Mouse (Mus musculus): ENCODE data around the gene C77080. TPM values are rescaled to one million over a fixed set of nuclear protein-coding genes. Genes with fewer than 3 reads are reported as not detected.

The C77080 gene
- 5.8 and 7.0 TPM in 2 replicates for polyA plus RNA-seq (2014; fragmentation: Nextera tagmentation; extraction: Ambion mirVana)

DNA sequence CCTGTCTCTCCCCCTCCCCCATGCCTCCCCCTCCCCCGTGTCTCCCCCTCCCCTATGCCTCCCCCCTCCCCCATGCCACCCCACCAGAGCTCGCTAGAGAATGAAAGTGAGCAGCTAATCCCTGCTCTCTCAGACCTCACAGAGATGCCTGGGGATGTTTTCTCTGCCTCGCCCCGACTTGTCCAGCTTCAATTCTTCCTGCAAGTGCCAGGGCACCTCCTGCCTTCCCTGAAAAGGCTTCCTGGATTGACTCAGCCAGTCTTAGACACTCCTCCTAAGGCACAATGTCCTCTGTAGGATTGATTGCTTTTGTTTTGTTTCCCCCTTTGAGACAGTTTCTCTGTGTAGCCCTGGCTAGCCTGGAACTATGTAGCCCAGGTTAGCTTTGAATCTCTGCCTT is at the start of gene C77080:
Gene C77080 (minus strand): TSS at position 209 of the 400 bp plus-strand sequence.
- Histone ChIP-seq H3K4me2 (replicated peaks) (no peak within 1 kb of the TSS), H3K27ac (no peak within 1 kb of the TSS), H3K27me3 (ENCODE audit: control insufficient read depth, insufficient read depth, low read length) (no peaks in the 10 kb centered on the region), H3K9me3 (ENCODE audit: control insufficient read depth, low read length) (no peaks in the 10 kb centered on the region), H3K36me3 (replicated peaks; ENCODE audit: control insufficient read depth, insufficient read depth) (no peaks in the 10 kb centered on the region), H3K9ac (no peak within 1 kb of the TSS; the same call in 1 of the 2 replicates), H3K4me1 (replicated peaks; ENCODE audit: control insufficient read depth, insufficient read depth, low read length) (peaks cover 16% of the 10 kb centered on the region), H3K4me3 (replicated peaks; ENCODE audit: low read length) (no peak within 1 kb of the TSS)
- DNase-seq (ENCODE audit: low spot score) (no peak), ATAC-seq (ENCODE audit: low FRiP score) (no peak)
- WGBS: 19% methylated on average over 2 of the region's 4 CpGs

DNA sequence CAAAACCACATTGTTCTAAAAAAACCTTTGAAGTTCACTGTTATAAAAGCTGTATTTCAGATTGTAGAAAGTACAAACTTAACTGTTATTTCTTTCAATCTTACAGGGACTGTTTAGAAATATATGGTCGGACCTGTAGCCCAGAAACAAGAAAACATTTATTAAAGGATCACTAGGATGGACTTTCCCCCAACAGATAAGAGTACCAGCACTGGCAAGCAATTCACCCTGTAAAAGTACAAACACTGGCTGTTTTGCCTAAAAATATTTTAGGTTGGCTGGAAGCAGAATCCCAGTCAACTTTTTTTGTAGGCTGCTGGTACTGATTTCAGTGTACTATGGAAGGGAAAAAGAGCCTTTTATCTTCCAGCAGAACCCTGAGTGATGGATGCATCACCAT is 46.7 kb upstream of the C77080 start:
- H3K36me3 ChIP-seq (replicated peaks; ENCODE audit: control insufficient read depth, insufficient read depth): peaks cover 64% of the 10 kb centered on the region
- no peak overlapping the region for H3K4me2 ChIP-seq (replicated peaks)
- DNase-seq (ENCODE audit: low spot score): no peak
- no peak for ATAC-seq (ENCODE audit: low FRiP score)
- no peak overlapping the region for H3K4me3 ChIP-seq (replicated peaks; ENCODE audit: low read length)
- no peak overlapping the region for H3K27ac ChIP-seq
- H3K9me3 ChIP-seq (ENCODE audit: control insufficient read depth, low read length): no peaks in the 10 kb centered on the region
- no peaks in the 10 kb centered on the region for H3K4me1 ChIP-seq (replicated peaks; ENCODE audit: control insufficient read depth, insufficient read depth, low read length)
- no peak overlapping the region for H3K9ac ChIP-seq
- 98% methylated on average over 1 of the region's 1 CpGs for WGBS
- H3K27me3 ChIP-seq (ENCODE audit: control insufficient read depth, insufficient read depth, low read length): no peaks in the 10 kb centered on the region

DNA sequence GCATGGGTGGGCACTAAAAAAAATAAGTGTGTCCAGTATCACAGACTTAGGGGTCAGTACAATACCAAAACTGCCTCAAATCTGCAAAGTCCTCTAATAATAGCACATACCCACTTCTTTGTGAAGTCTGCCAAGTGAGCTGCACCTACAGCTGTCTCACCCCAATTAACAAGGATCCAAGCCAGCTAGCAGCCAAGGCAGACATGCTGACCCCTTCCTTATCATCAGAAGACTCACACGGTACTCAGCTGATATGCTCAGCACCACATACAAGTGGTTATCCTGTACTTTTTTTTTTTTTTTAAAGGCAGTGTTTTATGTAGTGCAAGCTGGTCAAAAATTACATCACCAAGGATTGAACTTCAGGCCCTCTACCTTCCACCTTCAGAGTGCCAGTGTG is 43.1 kb upstream of the C77080 start:
- H3K4me1 ChIP-seq (replicated peaks; ENCODE audit: control insufficient read depth, insufficient read depth, low read length): no peaks in the 10 kb centered on the region
- no peak for ATAC-seq (ENCODE audit: low FRiP score)

DNA sequence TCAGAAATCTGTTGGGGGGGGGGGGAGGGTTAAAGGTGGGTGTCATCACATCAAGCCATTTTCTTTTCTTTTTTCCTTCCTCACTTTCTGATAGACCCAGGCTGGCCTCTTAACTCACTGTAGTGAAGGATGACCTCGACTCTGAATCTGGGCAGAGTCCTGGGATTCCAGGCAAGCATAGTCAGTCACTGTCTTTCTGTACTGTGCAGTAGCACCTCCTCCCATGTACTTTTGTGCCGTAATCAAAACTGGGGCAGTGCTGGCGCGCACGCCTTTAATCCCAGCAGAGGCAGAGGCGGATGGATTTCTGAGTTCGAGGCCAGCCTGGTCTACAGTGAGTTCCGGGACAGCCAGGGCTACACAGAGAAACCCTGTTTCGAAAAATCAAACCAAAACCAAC is 42.6 kb upstream of the C77080 start:
- no peak overlapping the region for H3K9ac ChIP-seq
- no peaks in the 10 kb centered on the region for H3K9me3 ChIP-seq (ENCODE audit: control insufficient read depth, low read length)
- DNase-seq (ENCODE audit: low spot score) (no peak), ATAC-seq (ENCODE audit: low FRiP score) (no peak; the same call in 1 of the 2 replicates)
- WGBS: 87% methylated on average over 9 of the region's 9 CpGs
- no peak overlapping the region for H3K4me2 ChIP-seq (replicated peaks)
- no peak overlapping the region for H3K27ac ChIP-seq
- H3K4me1 ChIP-seq (replicated peaks; ENCODE audit: control insufficient read depth, insufficient read depth, low read length): no peaks in the 10 kb centered on the region
- H3K27me3 ChIP-seq (ENCODE audit: control insufficient read depth, insufficient read depth, low read length): no peaks in the 10 kb centered on the region
- no peak overlapping the region for H3K4me3 ChIP-seq (replicated peaks; ENCODE audit: low read length)
- peaks cover 35% of the 10 kb centered on the region for H3K36me3 ChIP-seq (replicated peaks; ENCODE audit: control insufficient read depth, insufficient read depth)

More for the DNA sequence above, 43.1 kb upstream of the C77080 start:
- Histone ChIP-seq H3K27ac (no peak overlapping the region), H3K4me3 (replicated peaks; ENCODE audit: low read length) (no peak overlapping the region), H3K27me3 (ENCODE audit: control insufficient read depth, insufficient read depth, low read length) (no peaks in the 10 kb centered on the region), H3K36me3 (replicated peaks; ENCODE audit: control insufficient read depth, insufficient read depth) (peaks cover 40% of the 10 kb centered on the region), H3K4me2 (replicated peaks) (no peak overlapping the region), H3K9me3 (ENCODE audit: control insufficient read depth, low read length) (no peaks in the 10 kb centered on the region), H3K9ac (no peak overlapping the region)
- DNase-seq (ENCODE audit: low spot score): no peak
- 80% methylated on average over 1 of the region's 1 CpGs for WGBS

DNA sequence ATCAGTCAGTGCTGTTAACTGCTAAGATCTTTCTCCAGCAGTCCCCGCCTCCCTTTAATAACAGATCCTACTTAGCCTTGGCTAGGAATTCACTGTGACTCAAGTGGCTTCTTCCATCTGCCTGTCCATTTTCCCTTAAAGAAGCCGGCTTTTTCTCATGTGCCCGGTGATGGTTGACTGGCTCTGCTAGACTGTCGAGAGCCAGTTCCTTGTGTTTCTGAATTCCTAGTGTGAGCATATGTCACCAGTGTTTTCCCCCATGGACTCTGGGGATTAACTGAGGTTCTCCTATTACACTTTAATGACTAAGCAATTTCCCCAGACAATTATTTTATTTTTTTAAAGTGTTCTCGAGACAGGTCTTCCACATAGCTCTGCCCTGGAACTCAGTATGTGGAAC is 42.2 kb upstream of the C77080 start:
- Histone ChIP-seq H3K9me3 (ENCODE audit: control insufficient read depth, low read length) (no peaks in the 10 kb centered on the region), H3K4me3 (replicated peaks; ENCODE audit: low read length) (no peak overlapping the region), H3K27ac (no peak overlapping the region), H3K36me3 (replicated peaks; ENCODE audit: control insufficient read depth, insufficient read depth) (peaks cover 31% of the 10 kb centered on the region), H3K4me1 (replicated peaks; ENCODE audit: control insufficient read depth, insufficient read depth, low read length) (no peaks in the 10 kb centered on the region), H3K27me3 (ENCODE audit: control insufficient read depth, insufficient read depth, low read length) (no peaks in the 10 kb centered on the region), H3K9ac (no peak overlapping the region), H3K4me2 (replicated peaks) (no peak overlapping the region)
- 67% methylated on average over 5 of the region's 5 CpGs for WGBS
- DNase-seq (ENCODE audit: low spot score): no peak
- no peak for ATAC-seq (ENCODE audit: low FRiP score)

DNA sequence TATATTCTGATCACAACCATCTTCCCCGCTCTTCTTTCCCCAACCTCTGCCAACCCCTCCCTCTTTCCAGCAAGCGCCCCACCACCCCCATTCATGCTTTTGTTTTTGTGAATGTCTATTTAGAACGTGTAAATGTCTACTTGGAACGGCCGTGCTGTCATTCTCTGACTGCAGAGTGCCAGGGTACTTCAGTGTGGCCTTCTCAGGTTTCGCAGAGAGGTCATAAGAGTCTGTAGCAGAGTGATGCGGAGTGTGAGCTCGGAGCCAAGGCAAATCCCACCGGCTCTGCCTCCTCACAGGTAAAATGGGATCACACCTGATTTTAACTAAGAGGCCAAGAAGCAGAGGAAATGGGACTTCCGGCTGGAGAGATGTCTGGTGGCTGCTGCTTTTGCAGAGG is 37.9 kb upstream of the C77080 start:
- WGBS: 57% methylated on average over 10 of the region's 10 CpGs
- H3K27me3 ChIP-seq (ENCODE audit: control insufficient read depth, insufficient read depth, low read length): no peaks in the 10 kb centered on the region
- no peaks in the 10 kb centered on the region for H3K9me3 ChIP-seq (ENCODE audit: control insufficient read depth, low read length)
- no peaks in the 10 kb centered on the region for H3K4me1 ChIP-seq (replicated peaks; ENCODE audit: control insufficient read depth, insufficient read depth, low read length)
- no peak overlapping the region for H3K27ac ChIP-seq
- no peaks in the 10 kb centered on the region for H3K36me3 ChIP-seq (replicated peaks; ENCODE audit: control insufficient read depth, insufficient read depth)
- H3K4me3 ChIP-seq (replicated peaks; ENCODE audit: low read length): no peak overlapping the region
- no peak for DNase-seq (ENCODE audit: low spot score)
- no peak overlapping the region for H3K4me2 ChIP-seq (replicated peaks)
- no peak for ATAC-seq (ENCODE audit: low FRiP score)
- H3K9ac ChIP-seq: no peak overlapping the region

DNA sequence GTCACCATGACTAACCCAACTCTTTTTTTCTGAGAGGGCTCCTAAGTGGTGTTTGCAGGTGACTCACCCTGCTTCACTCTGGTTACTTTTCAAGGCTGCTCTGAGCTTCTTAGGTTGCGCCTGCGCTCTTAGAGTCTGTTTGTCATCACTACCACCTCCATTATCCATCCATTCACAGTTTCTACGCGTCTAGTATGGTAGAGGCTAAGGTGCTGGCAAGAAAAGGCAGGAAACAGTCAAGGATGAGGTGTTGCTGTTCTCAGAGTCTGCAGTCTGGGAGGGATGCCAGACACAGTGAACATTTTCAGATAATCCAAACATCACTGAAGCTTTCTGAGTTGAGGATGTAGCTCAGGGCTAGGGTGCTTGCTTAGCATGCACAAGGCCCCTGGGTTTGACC is 36.5 kb upstream of the C77080 start:
- Histone ChIP-seq H3K4me2 (replicated peaks) (no peak overlapping the region), H3K36me3 (replicated peaks; ENCODE audit: control insufficient read depth, insufficient read depth) (no peaks in the 10 kb centered on the region), H3K27ac (no peak overlapping the region), H3K4me1 (replicated peaks; ENCODE audit: control insufficient read depth, insufficient read depth, low read length) (no peaks in the 10 kb centered on the region), H3K9ac (no peak overlapping the region), H3K27me3 (ENCODE audit: control insufficient read depth, insufficient read depth, low read length) (no peaks in the 10 kb centered on the region; the same call in 1 of the 2 replicates), H3K4me3 (replicated peaks; ENCODE audit: low read length) (no peak overlapping the region), H3K9me3 (ENCODE audit: control insufficient read depth, low read length) (no peaks in the 10 kb centered on the region)
- ATAC-seq (ENCODE audit: low FRiP score) (no peak), DNase-seq (ENCODE audit: low spot score) (no peak)
- 95% methylated on average over 4 of the region's 4 CpGs for WGBS

DNA sequence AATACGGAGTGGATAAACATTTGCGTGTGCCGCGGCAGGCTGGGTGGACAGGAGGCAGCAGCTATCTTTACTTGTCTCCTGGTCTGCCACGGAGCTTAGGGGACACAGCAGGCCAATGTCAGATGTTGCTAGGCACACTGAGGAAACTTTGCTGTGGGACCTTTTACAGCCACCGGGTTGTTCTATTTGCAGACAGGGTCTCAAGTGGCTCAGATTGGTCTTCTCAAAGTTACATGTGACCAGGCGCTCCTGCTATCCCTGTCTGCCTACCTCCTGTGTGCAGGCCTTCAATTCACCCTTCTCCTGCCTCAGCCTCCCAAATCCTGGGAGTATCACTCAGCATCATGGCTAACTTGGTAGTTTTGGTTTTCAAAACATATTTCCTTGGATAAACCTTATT is 34.9 kb upstream of the C77080 start:
- WGBS: 90% methylated on average over 7 of the region's 7 CpGs
- DNase-seq (ENCODE audit: low spot score): no peak
- H3K4me3 ChIP-seq (replicated peaks; ENCODE audit: low read length): no peak overlapping the region
- no peaks in the 10 kb centered on the region for H3K9me3 ChIP-seq (ENCODE audit: control insufficient read depth, low read length)
- H3K4me1 ChIP-seq (replicated peaks; ENCODE audit: control insufficient read depth, insufficient read depth, low read length): no peaks in the 10 kb centered on the region
- H3K36me3 ChIP-seq (replicated peaks; ENCODE audit: control insufficient read depth, insufficient read depth): no peaks in the 10 kb centered on the region
- no peak overlapping the region for H3K9ac ChIP-seq
- ATAC-seq (ENCODE audit: low FRiP score): no peak
- H3K27me3 ChIP-seq (ENCODE audit: control insufficient read depth, insufficient read depth, low read length): no peaks in the 10 kb centered on the region; the same call in 1 of the 2 replicates
- H3K4me2 ChIP-seq (replicated peaks): no peak overlapping the region
- no peak overlapping the region for H3K27ac ChIP-seq

DNA sequence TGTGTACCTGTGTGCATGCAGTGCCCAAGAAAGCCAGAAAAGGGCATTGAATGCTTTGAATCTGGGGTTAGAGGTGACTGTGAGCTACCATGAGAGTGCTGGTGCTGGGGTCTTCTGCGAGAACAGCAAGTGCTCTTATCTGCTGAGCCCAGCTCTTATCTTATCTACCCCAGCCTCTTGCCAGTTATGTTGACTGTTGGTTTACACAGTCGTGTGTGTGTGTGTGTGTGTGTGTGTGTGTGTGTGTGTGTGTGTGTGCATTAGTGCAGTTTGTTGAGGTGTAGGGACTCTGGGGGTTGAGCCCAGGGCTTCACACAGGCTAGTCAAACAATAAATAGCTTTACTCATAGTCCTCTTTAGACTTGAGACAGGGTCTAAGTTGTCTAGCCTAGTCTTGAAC is 34.0 kb upstream of the C77080 start:
- no peak for ATAC-seq (ENCODE audit: low FRiP score)
- WGBS: 83% methylated on average over 2 of the region's 2 CpGs
- H3K4me3 ChIP-seq (replicated peaks; ENCODE audit: low read length): no peak overlapping the region

DNA sequence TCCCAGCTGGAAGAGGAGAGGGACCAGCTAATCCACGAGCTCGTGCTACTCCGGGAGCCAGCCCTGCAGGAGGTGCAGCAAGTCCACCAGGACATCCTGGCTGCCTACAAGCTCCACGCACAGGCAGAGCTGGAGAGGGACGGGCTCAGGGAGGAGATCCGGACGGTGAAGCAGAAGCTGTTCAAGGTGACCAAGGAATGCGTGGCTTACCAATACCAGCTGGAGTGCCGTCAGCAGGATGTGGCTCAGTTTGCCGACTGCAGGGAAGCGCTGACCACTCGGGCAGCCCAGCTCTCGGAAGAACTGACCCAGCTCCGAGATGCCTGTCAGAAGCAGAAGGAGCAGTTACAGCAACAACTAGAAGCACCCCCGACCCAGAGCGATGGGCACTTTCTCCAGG is 32.5 kb upstream of the C77080 start:
- ATAC-seq (ENCODE audit: low FRiP score) (no peak), DNase-seq (ENCODE audit: low spot score) (no peak)
- H3K9me3 ChIP-seq (ENCODE audit: control insufficient read depth, low read length): no peaks in the 10 kb centered on the region
- H3K4me3 ChIP-seq (replicated peaks; ENCODE audit: low read length): no peak overlapping the region
- no peaks in the 10 kb centered on the region; the same call in 1 of the 2 replicates for H3K27me3 ChIP-seq (ENCODE audit: control insufficient read depth, insufficient read depth, low read length)
- no peak overlapping the region for H3K9ac ChIP-seq
- no peak overlapping the region for H3K27ac ChIP-seq
- no peaks in the 10 kb centered on the region for H3K36me3 ChIP-seq (replicated peaks; ENCODE audit: control insufficient read depth, insufficient read depth)
- H3K4me1 ChIP-seq (replicated peaks; ENCODE audit: control insufficient read depth, insufficient read depth, low read length): no peaks in the 10 kb centered on the region
- H3K4me2 ChIP-seq (replicated peaks): no peak overlapping the region
- 44% methylated on average over 16 of the region's 16 CpGs for WGBS

More for the DNA sequence above, 34.0 kb upstream of the C77080 start:
- no peaks in the 10 kb centered on the region for H3K4me1 ChIP-seq (replicated peaks; ENCODE audit: control insufficient read depth, insufficient read depth, low read length)
- H3K36me3 ChIP-seq (replicated peaks; ENCODE audit: control insufficient read depth, insufficient read depth): no peaks in the 10 kb centered on the region
- no peak overlapping the region for H3K9ac ChIP-seq
- no peak overlapping the region for H3K27ac ChIP-seq
- no peaks in the 10 kb centered on the region; the same call in 1 of the 2 replicates for H3K27me3 ChIP-seq (ENCODE audit: control insufficient read depth, insufficient read depth, low read length)
- H3K9me3 ChIP-seq (ENCODE audit: control insufficient read depth, low read length): no peaks in the 10 kb centered on the region
- no peak for DNase-seq (ENCODE audit: low spot score)
- no peak overlapping the region for H3K4me2 ChIP-seq (replicated peaks)

Measured in hindbrain, embryonic 14.5 days (tissue).